Mouse (Mus musculus) liver, embryonic 11.5 days (tissue): ENCODE results near the gene Nup107. TPM values are rescaled to one million over a fixed set of nuclear protein-coding genes. Genes with fewer than 3 reads are reported as not detected.

Experiments
- ATAC-seq: fragments of 200-750 bp; cut with Nextera tagmentation; replicated peaks from 2 replicates; pipeline ENCODE4 v1.8.0; 2017; ENCODE audit warnings: moderate number of reproducible peaks, mild to moderate bottlenecking, moderate TSS enrichment, moderate library complexity; ENCODE audit not compliant: low FRiP score
- DNase-seq: peaks from one replicate; pipeline ENCODE4 v3.0.0-alpha.2; 2017; ENCODE audit warnings: low spot score
- H3K27ac ChIP-seq: fragments of 300-500 bp; sonication (generic); 2 replicates; pipeline ENCODE4 v1.5.1; 2014; ENCODE audit warnings: mild to moderate bottlenecking, low read depth, low read length, control low read depth
- H3K27me3 ChIP-seq: fragments of 300-500 bp; sonication (generic); replicated peaks from 2 replicates; pipeline ENCODE4 v1.6.1; 2014; ENCODE audit warnings: low read length, mixed read lengths; ENCODE audit not compliant: control insufficient read depth, insufficient read depth
- H3K36me3 ChIP-seq: fragments of 300-500 bp; sonication (generic); 2 replicates; pipeline ENCODE4 v1.6.1; 2014; ENCODE audit warnings: mild to moderate bottlenecking, low read length, moderate library complexity, mixed read lengths; ENCODE audit not compliant: control insufficient read depth, insufficient read depth
- H3K4me1 ChIP-seq: fragments of 300-500 bp; sonication (generic); replicated peaks from 2 replicates; pipeline ENCODE4 v1.6.1; 2014; ENCODE audit warnings: low read length, mixed read lengths; ENCODE audit not compliant: control insufficient read depth, insufficient read depth
- H3K4me2 ChIP-seq: fragments of 300-500 bp; sonication (generic); 2 replicates; pipeline ENCODE4 v1.6.1; 2014; ENCODE audit warnings: mild to moderate bottlenecking, control low read depth, moderate library complexity
- H3K4me3 ChIP-seq: fragments of 300-500 bp; sonication (generic); 2 replicates; pipeline ENCODE4 v1.5.1; 2014; ENCODE audit warnings: low read depth, low read length, control low read depth
- H3K9ac ChIP-seq: fragments of 300-500 bp; sonication (generic); 2 replicates; pipeline ENCODE4 v1.6.1; 2014; ENCODE audit warnings: low read depth, low read length, control low read depth
- H3K9me3 ChIP-seq: fragments of 300-500 bp; sonication (generic); 2 replicates; pipeline ENCODE4 v1.6.1; 2016; ENCODE audit warnings: low read length, inconsistent platforms, mixed read lengths; ENCODE audit not compliant: control insufficient read depth
- WGBS: fragments of 180-500 bp; shearing (Covaris S2); extraction: QIAGEN DNeasy Blood & Tissue Kit; methylation state at CpG from one replicate; pipeline ENCODE4 v1.1.7; 2014; 5-methylcytosine and 5-hydroxymethylcytosine counted together
- polyA plus RNA-seq: library from polyadenylated mRNA; unstranded; fragments of >200 nt; fragmentation: Nextera tagmentation; extraction: Ambion mirVana; gene quantifications from 2 replicates; pipeline ENCODE4 v1.2.1, GENCODE M21; 2014

Nup107 gene
- polyA plus RNA-seq, 1 experiment from 2014 or later: 102 TPM

- Histone ChIP-seq H3K27me3 (no peaks in the 10 kb centered on the region), H3K4me2 (no peak overlapping the region), H3K4me1 (peaks cover 3% of the 10 kb centered on the region; the same call in 1 of the 2 replicates), H3K27ac (no peak overlapping the region), H3K4me3 (no peak overlapping the region), H3K9ac (no peak overlapping the region), H3K9me3 (no peaks in the 10 kb centered on the region), H3K36me3 (peaks cover 16% of the 10 kb centered on the region)
- DNase-seq (no peak), ATAC-seq (no peak)
- 84% methylated on average over 8 of the region's 8 CpGs for WGBS
Observed at GRCm38 (mm10) chr10:117811555-117811954, 19.1 kb upstream of the Nup107 start.

- ATAC-seq: no peak
- H3K9me3 ChIP-seq: no peaks in the 10 kb centered on the region
- peaks cover 3% of the 10 kb centered on the region; the same call in 1 of the 2 replicates for H3K4me1 ChIP-seq
- H3K36me3 ChIP-seq: peaks cover 13% of the 10 kb centered on the region
- H3K4me3 ChIP-seq: no peak overlapping the region
- no peak overlapping the region for H3K27ac ChIP-seq
- no peak for DNase-seq
- no peak overlapping the region for H3K4me2 ChIP-seq
- H3K27me3 ChIP-seq: no peaks in the 10 kb centered on the region
- 72% methylated on average over 11 of the region's 11 CpGs for WGBS
- no peak overlapping the region for H3K9ac ChIP-seq
Observed at GRCm38 (mm10) chr10:117810506-117810905, 18.0 kb upstream of the Nup107 start.

- H3K4me1 ChIP-seq: peaks cover 8% of the 10 kb centered on the region; the same call in 1 of the 2 replicates
- no peak overlapping the region for H3K27ac ChIP-seq
- ATAC-seq (no peak), DNase-seq (no peak)
- H3K9ac ChIP-seq: no peak overlapping the region
- no peak overlapping the region for H3K4me3 ChIP-seq
- no peak overlapping the region for H3K4me2 ChIP-seq
- 64% methylated on average over 6 of the region's 6 CpGs for WGBS
- H3K27me3 ChIP-seq: no peaks in the 10 kb centered on the region
- H3K9me3 ChIP-seq: no peaks in the 10 kb centered on the region
- H3K36me3 ChIP-seq: peaks cover 7% of the 10 kb centered on the region; the same call in 1 of the 2 replicates
Observed at GRCm38 (mm10) chr10:117808068-117808467, 15.6 kb upstream of the Nup107 start.

- Histone ChIP-seq H3K36me3 (no peaks in the 10 kb centered on the region), H3K4me3 (no peak overlapping the region), H3K4me2 (no peak overlapping the region), H3K9ac (no peak overlapping the region), H3K9me3 (no peaks in the 10 kb centered on the region), H3K27ac (no peak overlapping the region), H3K27me3 (no peaks in the 10 kb centered on the region), H3K4me1 (peaks cover 6% of the 10 kb centered on the region; the same call in 1 of the 2 replicates)
- 71% methylated on average over 9 of the region's 9 CpGs for WGBS
- ATAC-seq (no peak), DNase-seq (no peak)
Observed at GRCm38 (mm10) chr10:117805919-117806318, 13.4 kb upstream of the Nup107 start.

GRCm38 (mm10) chr10:117803870-117804850, 11.7 kb upstream of the Nup107 start:
- 66% methylated on average over 31 of the region's 31 CpGs for WGBS
- H3K4me2 ChIP-seq: peak overlapping the region; percentile 12; the same call in 1 of the 2 replicates
- no peaks in the 10 kb centered on the region for H3K9me3 ChIP-seq
- no peak for ATAC-seq
- H3K9ac ChIP-seq: no peak overlapping the region
- no peak overlapping the region for H3K4me3 ChIP-seq
- H3K36me3 ChIP-seq: no peaks in the 10 kb centered on the region
- no peak overlapping the region for H3K27ac ChIP-seq
- peaks cover 5% of the 10 kb centered on the region; the same call in 1 of the 2 replicates for H3K4me1 ChIP-seq
- no peaks in the 10 kb centered on the region for H3K27me3 ChIP-seq
- DNase-seq: no peak

GRCm38 (mm10) chr10:117801886-117802285, 9.4 kb upstream of the Nup107 start:
- DNase-seq (no peak), ATAC-seq (no peak)
- no peak overlapping the region for H3K4me3 ChIP-seq
- no peak overlapping the region for H3K4me2 ChIP-seq
- H3K27ac ChIP-seq: no peak overlapping the region
- 90% methylated on average over 9 of the region's 9 CpGs for WGBS
- no peak overlapping the region for H3K9ac ChIP-seq
- peaks cover 5% of the 10 kb centered on the region; the same call in 1 of the 2 replicates for H3K4me1 ChIP-seq
- H3K9me3 ChIP-seq: no peaks in the 10 kb centered on the region
- H3K36me3 ChIP-seq: no peaks in the 10 kb centered on the region
- no peaks in the 10 kb centered on the region for H3K27me3 ChIP-seq

- H3K4me1 ChIP-seq: peaks cover 5% of the 10 kb centered on the region; the same call in 1 of the 2 replicates
- H3K9me3 ChIP-seq: no peaks in the 10 kb centered on the region
- 84% methylated on average over 11 of the region's 11 CpGs for WGBS
- DNase-seq (no peak), ATAC-seq (no peak)
- H3K4me3 ChIP-seq: no peak overlapping the region
- H3K36me3 ChIP-seq: no peaks in the 10 kb centered on the region
- no peak overlapping the region for H3K9ac ChIP-seq
- H3K27me3 ChIP-seq: no peaks in the 10 kb centered on the region
- H3K27ac ChIP-seq: no peak overlapping the region
- no peak overlapping the region for H3K4me2 ChIP-seq
Observed at GRCm38 (mm10) chr10:117799806-117800205, 7.3 kb upstream of the Nup107 start.

- no peaks in the 10 kb centered on the region for H3K27me3 ChIP-seq
- no peak overlapping the region for H3K4me3 ChIP-seq
- H3K4me2 ChIP-seq: no peak overlapping the region
- DNase-seq: no peak
- no peak overlapping the region for H3K9ac ChIP-seq
- H3K4me1 ChIP-seq: no peaks in the 10 kb centered on the region
- no peaks in the 10 kb centered on the region for H3K36me3 ChIP-seq
- H3K9me3 ChIP-seq: no peaks in the 10 kb centered on the region
- no peak for ATAC-seq
- no peak overlapping the region for H3K27ac ChIP-seq
- 63% methylated on average over 6 of the region's 6 CpGs for WGBS
Observed at GRCm38 (mm10) chr10:117798436-117799035, 6.0 kb upstream of the Nup107 start.
